Mouse (Mus musculus) G1E (cell line): ENCODE results near the gene Fam160a1.

Experiments used
- CTCF ChIP-seq: IDR thresholded peaks from 2 replicates; pipeline ENCODE4 v1.5.1; 2012; ENCODE audit warnings: low read depth, low read length, inconsistent platforms, mixed read lengths
- TAL1 ChIP-seq: conservative IDR thresholded peaks from 2 replicates; pipeline ENCODE4 v1.6.1; 2012; ENCODE audit warnings: low read depth, low read length, inconsistent platforms, mixed read lengths

DNA sequence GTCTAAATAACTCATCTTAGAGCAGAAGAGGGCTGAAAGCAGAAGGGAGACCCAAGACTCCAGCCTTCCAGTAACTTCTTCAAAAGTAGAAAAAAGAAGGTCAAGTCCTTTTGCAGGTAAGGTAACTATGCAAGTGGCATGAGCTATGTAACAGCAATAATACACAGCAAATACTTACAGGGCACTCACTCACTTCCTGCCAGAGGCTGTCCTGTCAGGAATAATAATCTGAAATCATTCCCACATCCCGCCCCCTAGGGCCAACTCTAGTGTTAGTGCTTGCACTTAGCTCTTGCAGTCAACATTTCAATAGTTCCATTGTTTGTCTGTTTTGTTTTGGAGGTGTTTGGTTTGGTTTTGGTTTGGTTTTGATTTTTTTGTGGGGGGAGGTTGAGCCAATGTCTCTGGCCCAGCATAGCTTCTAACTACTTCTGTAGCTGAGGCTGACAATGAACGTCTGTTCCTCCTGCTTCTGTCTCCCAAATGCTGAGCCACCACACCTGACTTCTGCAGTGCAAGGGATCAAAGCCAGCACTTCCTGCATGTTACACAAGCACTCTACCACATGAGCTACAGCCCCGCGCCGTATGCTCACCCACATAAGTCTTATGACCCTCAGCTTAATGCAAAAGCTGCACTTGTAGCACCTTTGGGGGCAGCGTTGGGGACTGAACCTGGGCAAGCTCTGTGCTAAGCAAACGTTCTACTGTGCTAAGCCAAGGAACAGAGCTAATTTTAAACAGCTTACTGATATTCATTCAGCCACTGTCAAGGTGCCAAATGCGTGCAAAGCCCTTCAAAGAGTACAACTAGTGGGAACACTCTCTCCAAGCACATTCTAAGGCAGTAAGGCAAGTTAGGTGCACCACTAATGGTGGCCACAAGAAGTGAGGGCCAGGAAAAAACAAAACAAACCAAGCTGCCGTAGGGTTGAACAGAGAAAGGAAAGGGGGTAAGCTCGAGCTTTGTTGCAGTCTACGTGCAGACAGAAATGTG lies 41.3 kb upstream of the Fam160a1 start:
- no peak for TF ChIP-seq CTCF
- no peak for TF ChIP-seq TAL1
